Mouse (Mus musculus) erythroblast, embryonic 14.5 days (primary cell): ENCODE data around the gene Gm17655.
"Not testable (repeated sequence)": the region's sequence is repeated elsewhere in the genome, so short reads cannot be mapped to it uniquely, and the experiment has no call there.

Source experiments
- GATA1 ChIP-seq: IDR thresholded peaks from 2 replicates; pipeline ENCODE4 v1.6.1; 2012; ENCODE audit warnings: low read length, inconsistent platforms, mixed read lengths
- TAL1 ChIP-seq: IDR thresholded peaks from 3 replicates; pipeline ENCODE4 v1.6.1; 2012; ENCODE audit warnings: low read length, inconsistent platforms, mixed read lengths

DNA sequence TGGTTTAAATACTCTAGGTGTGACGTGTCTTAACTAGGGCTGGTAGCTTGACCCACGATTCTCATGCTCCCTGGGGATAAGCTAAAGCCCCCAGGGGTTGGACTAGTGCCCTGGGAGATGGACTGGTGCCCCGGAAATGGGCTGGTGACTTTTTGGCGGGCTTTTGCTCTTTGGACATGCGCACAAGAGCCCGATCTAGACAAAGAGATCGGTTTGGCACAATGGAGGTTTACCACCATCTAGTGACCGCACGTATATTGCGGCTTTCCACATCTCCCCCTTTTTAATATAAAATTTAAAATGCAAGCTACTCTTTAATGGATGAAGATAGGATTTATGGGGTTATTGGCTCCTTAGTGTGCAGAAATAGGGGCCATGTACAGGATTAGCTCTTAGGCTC is 56.5 kb downstream of the Gm17655 start:
- TF ChIP-seq GATA1, TAL1: not testable (repeated sequence)
